Mouse (Mus musculus): ENCODE results near the gene Fbxo2. TPM values are rescaled to one million over a fixed set of nuclear protein-coding genes. Genes with fewer than 3 reads are reported as not detected.

Gene Fbxo2
- polyA plus RNA-seq, 1 experiment: 2.3 TPM

DNA sequence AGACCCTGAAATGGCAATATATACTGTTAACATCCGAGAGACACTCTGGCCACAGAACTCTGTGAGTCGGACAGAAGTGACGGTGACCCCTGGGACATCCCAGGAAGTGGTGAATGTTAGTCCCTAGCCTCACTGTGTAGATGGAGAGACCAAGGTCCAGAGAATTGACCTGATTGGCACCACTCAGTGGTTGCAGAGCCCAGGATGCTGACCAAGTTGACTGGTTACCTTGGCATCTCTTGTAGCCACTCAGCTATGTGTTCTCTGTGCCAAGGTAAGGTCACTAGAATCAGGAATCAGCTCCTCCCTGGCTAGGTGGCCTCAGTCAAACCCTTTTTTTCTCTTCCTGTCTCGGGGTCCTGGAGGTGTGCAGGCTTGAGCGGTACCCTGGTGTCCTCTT lies 16.7 kb upstream of the Fbxo2 start:
- no peak for DNase-seq
- TF ChIP-seq POLR2A (IDR thresholded peaks at IDR 0.05; ENCODE audit: low read depth, low read length) (no peak), CTCF (conservative IDR thresholded peaks at IDR 0.05; ENCODE audit: insufficient read depth, insufficient read length, low read depth, low read length) (no peak)
- Histone ChIP-seq H3K4me3 (ENCODE audit: insufficient read depth, low read depth, low read length) (no peak overlapping the region), H3K27ac (ENCODE audit: insufficient read depth, low read depth, low read length) (no peak overlapping the region), H3K4me1 (ENCODE audit: control insufficient read depth, insufficient read depth, low read length) (no peaks in the 10 kb centered on the region; the same call in 1 of the 2 replicates), H3K36me3 (ENCODE audit: control insufficient read depth, insufficient read depth, low read length) (no peaks in the 10 kb centered on the region), H3K27me3 (replicated peaks; ENCODE audit: control insufficient read depth, insufficient read depth, low read length) (no peaks in the 10 kb centered on the region)
- WGBS: 86% methylated on average over 5 of the region's 5 CpGs

DNA sequence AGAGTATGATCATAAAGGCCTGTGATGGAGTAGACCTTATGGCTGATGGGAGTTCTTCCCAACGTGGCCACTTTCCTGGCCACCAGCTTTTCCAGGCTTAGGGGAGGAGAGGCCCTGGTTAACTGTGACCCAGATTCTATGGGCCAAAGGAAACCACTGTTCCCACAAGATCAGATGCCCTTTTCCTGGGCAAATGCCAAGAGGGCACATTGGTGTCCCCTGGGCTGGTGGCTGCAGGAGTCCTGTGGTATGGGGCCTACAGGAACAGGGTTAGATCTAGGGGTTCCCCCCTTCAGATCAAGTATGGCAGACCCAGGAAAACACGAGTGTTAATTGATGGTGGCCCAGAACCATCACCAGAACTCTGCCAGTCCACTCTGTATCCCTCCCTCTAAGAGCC lies 12.7 kb upstream of the Fbxo2 start:
- 89% methylated on average over 2 of the region's 2 CpGs for WGBS
- DNase-seq: no peak
- H3K36me3 ChIP-seq (ENCODE audit: control insufficient read depth, insufficient read depth, low read length): no peaks in the 10 kb centered on the region
- no peak overlapping the region for H3K4me3 ChIP-seq (ENCODE audit: insufficient read depth, low read depth, low read length)
- H3K4me1 ChIP-seq (ENCODE audit: control insufficient read depth, insufficient read depth, low read length): no peaks in the 10 kb centered on the region
- no peak for TF ChIP-seq POLR2A (IDR thresholded peaks at IDR 0.05; ENCODE audit: low read depth, low read length)
- no peak for TF ChIP-seq CTCF (conservative IDR thresholded peaks at IDR 0.05; ENCODE audit: insufficient read depth, insufficient read length, low read depth, low read length)
- no peaks in the 10 kb centered on the region for H3K27me3 ChIP-seq (replicated peaks; ENCODE audit: control insufficient read depth, insufficient read depth, low read length)
- H3K27ac ChIP-seq (ENCODE audit: insufficient read depth, low read depth, low read length): no peak overlapping the region

GRCm38 (mm10) chr4:148149540-148149939 lies 10.9 kb upstream of the Fbxo2 start:
- H3K27me3 ChIP-seq (replicated peaks; ENCODE audit: control insufficient read depth, insufficient read depth, low read length): no peaks in the 10 kb centered on the region
- TF ChIP-seq CTCF (conservative IDR thresholded peaks at IDR 0.05; ENCODE audit: insufficient read depth, insufficient read length, low read depth, low read length): no peak
- no peak for TF ChIP-seq POLR2A (IDR thresholded peaks at IDR 0.05; ENCODE audit: low read depth, low read length)
- H3K36me3 ChIP-seq (ENCODE audit: control insufficient read depth, insufficient read depth, low read length): no peaks in the 10 kb centered on the region
- no peak for DNase-seq
- 53% methylated on average over 12 of the region's 12 CpGs for WGBS
- no peaks in the 10 kb centered on the region for H3K4me1 ChIP-seq (ENCODE audit: control insufficient read depth, insufficient read depth, low read length)
- no peak overlapping the region for H3K4me3 ChIP-seq (ENCODE audit: insufficient read depth, low read depth, low read length)
- no peak overlapping the region for H3K27ac ChIP-seq (ENCODE audit: insufficient read depth, low read depth, low read length)

DNA sequence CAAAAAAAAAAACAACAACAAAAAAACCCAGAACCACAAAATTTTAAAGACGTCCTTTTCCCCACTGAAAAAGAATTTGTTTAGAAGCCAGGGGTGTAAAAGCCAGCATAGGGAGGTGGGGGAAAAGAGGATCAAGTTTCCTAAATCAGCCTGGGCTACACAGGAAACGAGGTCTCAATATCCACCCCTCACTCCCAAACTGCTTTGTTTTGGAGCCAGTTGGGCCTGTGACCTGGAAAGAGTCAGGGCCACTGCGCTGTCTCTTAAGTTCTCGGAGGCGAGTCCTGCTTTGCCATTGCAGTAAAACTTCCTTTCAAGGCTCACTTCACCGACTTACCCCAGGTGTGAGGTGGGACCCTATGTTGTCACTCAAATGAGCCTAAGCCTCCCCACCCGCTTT lies 10.2 kb upstream of the Fbxo2 start:
- H3K27me3 ChIP-seq (replicated peaks; ENCODE audit: control insufficient read depth, insufficient read depth, low read length): no peaks in the 10 kb centered on the region
- no peaks in the 10 kb centered on the region; the same call in 1 of the 2 replicates for H3K36me3 ChIP-seq (ENCODE audit: control insufficient read depth, insufficient read depth, low read length)
- no peak overlapping the region for H3K4me3 ChIP-seq (ENCODE audit: insufficient read depth, low read depth, low read length)
- WGBS: 68% methylated on average over 7 of the region's 7 CpGs
- 0 out of 2 replicates have a peak overlapping the region, but pooled peaks have one; percentile 1 for H3K27ac ChIP-seq (ENCODE audit: insufficient read depth, low read depth, low read length)
- H3K4me1 ChIP-seq (ENCODE audit: control insufficient read depth, insufficient read depth, low read length): no peaks in the 10 kb centered on the region
- DNase-seq: no peak
- no peak for TF ChIP-seq POLR2A (IDR thresholded peaks at IDR 0.05; ENCODE audit: low read depth, low read length)
- no peak for TF ChIP-seq CTCF (conservative IDR thresholded peaks at IDR 0.05; ENCODE audit: insufficient read depth, insufficient read length, low read depth, low read length)

- Histone ChIP-seq H3K36me3 (ENCODE audit: control insufficient read depth, insufficient read depth, low read length) (no peaks in the 10 kb centered on the region; the same call in 1 of the 2 replicates), H3K4me3 (ENCODE audit: insufficient read depth, low read depth, low read length) (0 out of 2 replicates have a peak overlapping the region, but pooled peaks have one; percentile 60), H3K4me1 (ENCODE audit: control insufficient read depth, insufficient read depth, low read length) (no peaks in the 10 kb centered on the region), H3K27me3 (replicated peaks; ENCODE audit: control insufficient read depth, insufficient read depth, low read length) (no peaks in the 10 kb centered on the region), H3K27ac (ENCODE audit: insufficient read depth, low read depth, low read length) (no peak overlapping the region)
- TF ChIP-seq CTCF (conservative IDR thresholded peaks at IDR 0.05; ENCODE audit: insufficient read depth, insufficient read length, low read depth, low read length) (no peak), POLR2A (IDR thresholded peaks at IDR 0.05; ENCODE audit: low read depth, low read length) (no peak)
- 14% methylated on average over 3 of the region's 3 CpGs for WGBS
- no peak for DNase-seq
Observed at GRCm38 (mm10) chr4:148150953-148151266, 9.5 kb upstream of the Fbxo2 start.

DNA sequence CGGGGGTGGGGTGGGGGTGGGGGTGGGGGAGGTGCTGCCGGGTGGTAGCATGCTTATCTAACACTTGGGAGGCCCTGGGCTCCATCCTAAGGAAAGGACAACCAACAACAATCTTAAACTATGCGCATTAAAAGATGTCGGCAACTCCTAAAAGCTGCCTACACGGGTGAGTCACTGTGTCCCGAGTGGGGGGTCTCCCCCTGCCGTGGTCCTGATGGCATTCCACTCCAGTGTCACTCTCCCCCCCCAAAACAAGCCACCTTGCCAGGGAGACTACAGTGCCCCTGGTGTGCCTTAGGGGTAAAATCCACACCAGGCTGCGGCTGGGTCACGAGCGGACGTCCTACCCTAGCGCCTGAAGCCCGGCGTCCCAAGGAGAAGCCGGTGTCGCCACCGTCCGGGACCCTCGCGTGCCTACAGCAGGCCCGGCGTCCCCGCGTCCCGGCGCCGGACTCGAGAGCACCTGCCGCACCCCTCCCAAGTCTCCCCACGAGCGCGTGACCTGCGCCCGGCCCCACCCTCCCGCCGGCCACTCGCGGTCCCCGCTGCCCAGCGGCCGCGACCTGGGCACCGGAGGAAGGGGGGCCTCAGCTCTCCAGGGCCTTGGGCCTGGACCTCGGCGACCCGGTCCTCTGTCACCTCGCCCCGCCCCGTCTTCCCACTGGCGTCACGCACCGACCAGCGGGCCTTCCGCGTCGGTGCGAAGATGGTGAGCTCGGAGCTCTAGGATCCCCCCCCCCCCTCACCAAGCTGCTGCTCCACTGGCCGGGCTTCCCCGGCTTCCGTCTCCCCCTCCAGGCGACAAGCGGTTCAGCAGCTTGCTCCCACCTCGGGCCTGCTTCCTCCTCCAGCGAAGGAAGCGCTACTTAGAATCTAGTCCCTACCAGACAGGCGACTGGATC lies 8.9 kb upstream of the Fbxo2 start, which contains the start of gene Fbxo6:
Gene Fbxo6 (minus strand): TSS at position 874 of the 902 bp plus-strand sequence.
- H3K4me3 ChIP-seq (ENCODE audit: insufficient read depth, low read depth, low read length): peak within 1 kb of the TSS; percentile 60
- TF ChIP-seq POLR2A (IDR thresholded peaks at IDR 0.05; ENCODE audit: low read depth, low read length) (no peak), CTCF (conservative IDR thresholded peaks at IDR 0.05; ENCODE audit: insufficient read depth, insufficient read length, low read depth, low read length) (peak; percentile 67)
- no peaks in the 10 kb centered on the region for H3K4me1 ChIP-seq (ENCODE audit: control insufficient read depth, insufficient read depth, low read length)
- WGBS: under 1% methylated on average over 65 of the region's 67 CpGs
- H3K27ac ChIP-seq (ENCODE audit: insufficient read depth, low read depth, low read length): peak within 1 kb of the TSS; percentile 89
- peak; percentile 92 for DNase-seq
- no peaks in the 10 kb centered on the region; the same call in 1 of the 2 replicates for H3K36me3 ChIP-seq (ENCODE audit: control insufficient read depth, insufficient read depth, low read length)
- H3K27me3 ChIP-seq (replicated peaks; ENCODE audit: control insufficient read depth, insufficient read depth, low read length): no peaks in the 10 kb centered on the region

DNA sequence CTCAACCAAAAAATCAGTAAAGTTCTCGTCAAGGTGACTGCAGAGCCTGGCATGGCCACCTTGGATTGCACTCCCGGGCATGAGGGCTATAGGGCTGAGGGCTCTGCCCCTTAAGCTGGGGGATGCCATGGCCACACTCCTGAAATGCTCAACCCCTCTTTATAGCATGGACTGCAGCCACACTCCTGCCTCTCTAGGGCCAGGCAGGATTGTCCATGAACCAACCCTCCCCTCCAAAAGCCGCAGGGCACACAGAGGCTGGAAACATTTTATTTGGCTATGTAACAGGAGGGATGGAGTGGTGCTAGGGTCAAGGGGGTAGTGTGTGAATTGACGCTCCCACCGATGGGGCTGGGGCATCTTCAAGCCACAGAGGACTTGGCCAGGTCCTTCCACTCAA lies 7.9 kb upstream of the Fbxo2 start:
- no peak overlapping the region for H3K27ac ChIP-seq (ENCODE audit: insufficient read depth, low read depth, low read length)
- H3K4me1 ChIP-seq (ENCODE audit: control insufficient read depth, insufficient read depth, low read length): no peaks in the 10 kb centered on the region
- WGBS: 87% methylated on average over 5 of the region's 5 CpGs
- DNase-seq: no peak
- no peak overlapping the region for H3K4me3 ChIP-seq (ENCODE audit: insufficient read depth, low read depth, low read length)
- TF ChIP-seq POLR2A (IDR thresholded peaks at IDR 0.05; ENCODE audit: low read depth, low read length) (no peak), CTCF (conservative IDR thresholded peaks at IDR 0.05; ENCODE audit: insufficient read depth, insufficient read length, low read depth, low read length) (no peak)
- H3K27me3 ChIP-seq (replicated peaks; ENCODE audit: control insufficient read depth, insufficient read depth, low read length): no peaks in the 10 kb centered on the region
- H3K36me3 ChIP-seq (ENCODE audit: control insufficient read depth, insufficient read depth, low read length): no peaks in the 10 kb centered on the region; the same call in 1 of the 2 replicates
